Mouse (Mus musculus): ENCODE measurements around the gene Padi4. TPM values are rescaled to one million over a fixed set of nuclear protein-coding genes. Genes with fewer than 3 reads are reported as not detected.

The Padi4 gene
- polyA plus RNA-seq, 1 experiment from 2014 or later: 3.0 TPM

- Histone ChIP-seq H3K27ac (ENCODE audit: low read length) (no peak overlapping the region), H3K9me3 (replicated peaks; ENCODE audit: control insufficient read depth, low read length) (no peaks in the 10 kb centered on the region), H3K9ac (ENCODE audit: low read length) (no peak overlapping the region), H3K4me3 (ENCODE audit: low read length) (no peak overlapping the region), H3K4me1 (ENCODE audit: control insufficient read depth, insufficient read depth, low read length) (no peaks in the 10 kb centered on the region; the same call in 1 of the 2 replicates), H3K4me2 (ENCODE audit: low read depth, low read length) (no peak overlapping the region), H3K36me3 (ENCODE audit: control insufficient read depth, insufficient read depth) (no peaks in the 10 kb centered on the region), H3K27me3 (ENCODE audit: control insufficient read depth, insufficient read depth, low read length) (no peaks in the 10 kb centered on the region)
- 80% methylated on average over 6 of the region's 6 CpGs for WGBS
- ATAC-seq (replicated peaks; ENCODE audit: extremely low read depth, insufficient read depth, low FRiP score): no peak
These were observed 32.6 kb downstream of the Padi4 start for GRCm38 (mm10) chr4:140741401-140741800.

GRCm38 (mm10) chr4:140740655-140741054, 33.4 kb downstream of the Padi4 start:
- Histone ChIP-seq H3K9ac (ENCODE audit: low read length) (no peak overlapping the region), H3K27ac (ENCODE audit: low read length) (no peak overlapping the region), H3K4me2 (ENCODE audit: low read depth, low read length) (no peak overlapping the region), H3K4me3 (ENCODE audit: low read length) (no peak overlapping the region), H3K9me3 (replicated peaks; ENCODE audit: control insufficient read depth, low read length) (no peaks in the 10 kb centered on the region), H3K27me3 (ENCODE audit: control insufficient read depth, insufficient read depth, low read length) (no peaks in the 10 kb centered on the region), H3K4me1 (ENCODE audit: control insufficient read depth, insufficient read depth, low read length) (no peaks in the 10 kb centered on the region; the same call in 1 of the 2 replicates), H3K36me3 (ENCODE audit: control insufficient read depth, insufficient read depth) (no peaks in the 10 kb centered on the region)
- WGBS: 79% methylated on average over 11 of the region's 11 CpGs
- no peak for ATAC-seq (replicated peaks; ENCODE audit: extremely low read depth, insufficient read depth, low FRiP score)

DNA sequence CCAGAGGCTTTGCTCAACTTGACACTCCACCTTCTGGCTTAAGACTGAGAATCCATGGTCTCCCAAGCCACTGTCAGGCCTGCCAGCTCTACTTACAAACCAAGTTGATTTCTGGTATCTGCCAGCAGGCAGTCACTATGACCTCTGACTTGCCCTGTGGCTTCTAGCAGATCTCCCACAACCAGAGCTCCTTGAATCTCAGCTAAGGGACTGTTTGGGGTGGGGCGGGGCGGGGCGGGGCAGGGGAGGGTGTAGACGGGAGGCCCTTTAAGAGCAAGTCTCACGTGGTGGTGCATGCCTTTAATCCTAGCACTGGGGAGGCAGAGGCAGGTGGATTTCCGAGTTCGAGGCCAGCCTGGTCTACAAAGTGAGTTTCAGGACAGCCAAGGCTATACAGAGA, 41.2 kb downstream of the Padi4 start:
- Histone ChIP-seq H3K36me3 (ENCODE audit: control insufficient read depth, insufficient read depth) (no peaks in the 10 kb centered on the region), H3K9me3 (replicated peaks; ENCODE audit: control insufficient read depth, low read length) (no peaks in the 10 kb centered on the region), H3K4me3 (ENCODE audit: low read length) (no peak overlapping the region), H3K27me3 (ENCODE audit: control insufficient read depth, insufficient read depth, low read length) (no peaks in the 10 kb centered on the region), H3K27ac (ENCODE audit: low read length) (no peak overlapping the region), H3K4me2 (ENCODE audit: low read depth, low read length) (no peak overlapping the region), H3K9ac (ENCODE audit: low read length) (no peak overlapping the region), H3K4me1 (ENCODE audit: control insufficient read depth, insufficient read depth, low read length) (peaks cover 5% of the 10 kb centered on the region; the same call in 1 of the 2 replicates)
- 75% methylated on average over 7 of the region's 7 CpGs for WGBS
- no peak for ATAC-seq (replicated peaks; ENCODE audit: extremely low read depth, insufficient read depth, low FRiP score)

GRCm38 (mm10) chr4:140731654-140732053, 42.4 kb downstream of the Padi4 start:
- 75% methylated on average over 4 of the region's 4 CpGs for WGBS
- Histone ChIP-seq H3K4me3 (ENCODE audit: low read length) (no peak overlapping the region), H3K4me1 (ENCODE audit: control insufficient read depth, insufficient read depth, low read length) (peaks cover 5% of the 10 kb centered on the region; the same call in 1 of the 2 replicates), H3K27ac (ENCODE audit: low read length) (no peak overlapping the region), H3K27me3 (ENCODE audit: control insufficient read depth, insufficient read depth, low read length) (no peaks in the 10 kb centered on the region), H3K9me3 (replicated peaks; ENCODE audit: control insufficient read depth, low read length) (no peaks in the 10 kb centered on the region), H3K9ac (ENCODE audit: low read length) (no peak overlapping the region), H3K36me3 (ENCODE audit: control insufficient read depth, insufficient read depth) (no peaks in the 10 kb centered on the region), H3K4me2 (ENCODE audit: low read depth, low read length) (no peak overlapping the region)
- ATAC-seq (replicated peaks; ENCODE audit: extremely low read depth, insufficient read depth, low FRiP score): no peak

DNA sequence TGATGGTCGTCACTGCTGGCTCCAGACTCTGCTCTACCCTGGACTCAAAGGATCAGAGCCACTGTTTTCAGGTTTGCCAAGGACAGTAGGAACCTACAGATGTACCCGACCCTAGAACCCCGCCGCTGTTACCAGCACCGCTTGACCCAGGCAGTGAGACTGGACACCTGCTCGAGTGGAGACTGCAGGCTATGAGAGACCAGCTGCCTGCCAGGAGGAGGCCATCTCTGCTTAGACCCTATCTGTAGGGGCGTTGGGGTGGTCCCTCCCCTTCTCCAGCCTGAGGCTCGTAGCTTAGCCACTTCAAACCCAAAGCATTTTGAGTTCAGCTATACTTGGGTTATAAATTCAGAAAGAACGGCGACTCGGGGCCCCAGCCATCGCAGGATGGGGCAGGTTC, 47.1 kb downstream of the Padi4 start:
- Histone ChIP-seq H3K4me1 (ENCODE audit: control insufficient read depth, insufficient read depth, low read length) (no peaks in the 10 kb centered on the region), H3K9ac (ENCODE audit: low read length) (no peak overlapping the region), H3K27ac (ENCODE audit: low read length) (no peak overlapping the region), H3K9me3 (replicated peaks; ENCODE audit: control insufficient read depth, low read length) (no peaks in the 10 kb centered on the region), H3K4me3 (ENCODE audit: low read length) (no peak overlapping the region), H3K4me2 (ENCODE audit: low read depth, low read length) (no peak overlapping the region), H3K36me3 (ENCODE audit: control insufficient read depth, insufficient read depth) (no peaks in the 10 kb centered on the region; the same call in 1 of the 2 replicates), H3K27me3 (ENCODE audit: control insufficient read depth, insufficient read depth, low read length) (no peaks in the 10 kb centered on the region)
- ATAC-seq (replicated peaks; ENCODE audit: extremely low read depth, insufficient read depth, low FRiP score): no peak
- WGBS: 84% methylated on average over 12 of the region's 12 CpGs

DNA sequence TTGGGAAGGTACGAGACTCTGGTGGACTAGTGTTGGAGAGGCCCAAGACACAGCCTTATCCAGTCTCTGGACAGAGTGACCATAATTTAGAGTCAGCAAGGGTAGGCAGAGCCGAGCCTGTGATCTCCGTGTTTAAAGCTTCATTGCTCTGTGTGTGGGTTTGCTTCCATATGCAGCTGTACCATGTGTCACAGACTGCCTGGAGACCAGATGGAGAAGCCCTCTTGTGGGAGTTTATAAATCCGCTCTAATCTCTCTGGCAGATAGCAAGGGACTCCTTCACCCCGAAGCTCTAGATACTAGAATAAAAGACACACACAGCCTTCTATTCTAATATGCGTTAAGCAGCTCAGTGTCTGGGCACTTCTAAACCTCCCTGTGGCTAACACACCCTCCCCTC, 49.3 kb downstream of the Padi4 start:
- WGBS: 60% methylated on average over 6 of the region's 6 CpGs
- H3K36me3 ChIP-seq (ENCODE audit: control insufficient read depth, insufficient read depth): peaks cover 15% of the 10 kb centered on the region

DNA sequence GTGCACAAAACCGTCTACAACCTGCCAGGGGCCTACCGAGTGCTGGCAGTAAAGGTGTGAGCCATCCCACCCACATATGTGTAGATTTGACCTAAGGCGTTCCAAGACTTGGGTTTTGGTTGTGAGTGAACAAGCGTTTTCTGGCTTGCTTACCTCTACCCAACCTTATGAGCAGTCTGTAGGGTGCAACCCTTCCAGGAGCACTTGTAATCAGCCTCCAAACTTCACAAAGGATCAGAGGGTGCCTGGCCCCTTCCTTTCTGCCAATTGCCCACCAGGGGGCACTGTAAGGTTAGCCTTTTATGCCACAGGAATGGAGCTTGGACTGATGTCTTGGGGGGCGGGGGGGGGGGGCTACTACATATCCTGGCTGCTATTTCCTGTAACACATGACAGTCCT, 50.2 kb downstream of the Padi4 start:
- no peaks in the 10 kb centered on the region for H3K27me3 ChIP-seq (ENCODE audit: control insufficient read depth, insufficient read depth, low read length)
- H3K4me3 ChIP-seq (ENCODE audit: low read length): no peak overlapping the region
- no peak for ATAC-seq (replicated peaks; ENCODE audit: extremely low read depth, insufficient read depth, low FRiP score)
- no peaks in the 10 kb centered on the region for H3K4me1 ChIP-seq (ENCODE audit: control insufficient read depth, insufficient read depth, low read length)
- H3K9ac ChIP-seq (ENCODE audit: low read length): no peak overlapping the region
- 58% methylated on average over 5 of the region's 5 CpGs for WGBS
- no peaks in the 10 kb centered on the region for H3K9me3 ChIP-seq (replicated peaks; ENCODE audit: control insufficient read depth, low read length)
- H3K36me3 ChIP-seq (ENCODE audit: control insufficient read depth, insufficient read depth): peaks cover 22% of the 10 kb centered on the region
- no peak overlapping the region for H3K4me2 ChIP-seq (ENCODE audit: low read depth, low read length)
- no peak overlapping the region for H3K27ac ChIP-seq (ENCODE audit: low read length)

More for the DNA sequence above, 49.3 kb downstream of the Padi4 start:
- H3K9me3 ChIP-seq (replicated peaks; ENCODE audit: control insufficient read depth, low read length): no peaks in the 10 kb centered on the region
- H3K4me3 ChIP-seq (ENCODE audit: low read length): no peak overlapping the region
- ATAC-seq (replicated peaks; ENCODE audit: extremely low read depth, insufficient read depth, low FRiP score): no peak
- no peaks in the 10 kb centered on the region for H3K27me3 ChIP-seq (ENCODE audit: control insufficient read depth, insufficient read depth, low read length)
- H3K9ac ChIP-seq (ENCODE audit: low read length): no peak overlapping the region
- no peak overlapping the region for H3K27ac ChIP-seq (ENCODE audit: low read length)
- H3K4me1 ChIP-seq (ENCODE audit: control insufficient read depth, insufficient read depth, low read length): no peaks in the 10 kb centered on the region
- H3K4me2 ChIP-seq (ENCODE audit: low read depth, low read length): no peak overlapping the region

GRCm38 (mm10) chr4:140723192-140723591, 50.8 kb downstream of the Padi4 start:
- Histone ChIP-seq H3K9me3 (replicated peaks; ENCODE audit: control insufficient read depth, low read length) (no peaks in the 10 kb centered on the region), H3K9ac (ENCODE audit: low read length) (no peak overlapping the region), H3K36me3 (ENCODE audit: control insufficient read depth, insufficient read depth) (peaks cover 26% of the 10 kb centered on the region), H3K4me1 (ENCODE audit: control insufficient read depth, insufficient read depth, low read length) (no peaks in the 10 kb centered on the region), H3K4me2 (ENCODE audit: low read depth, low read length) (no peak overlapping the region), H3K27me3 (ENCODE audit: control insufficient read depth, insufficient read depth, low read length) (no peaks in the 10 kb centered on the region), H3K4me3 (ENCODE audit: low read length) (no peak overlapping the region), H3K27ac (ENCODE audit: low read length) (no peak overlapping the region)
- ATAC-seq (replicated peaks; ENCODE audit: extremely low read depth, insufficient read depth, low FRiP score): no peak
- WGBS: 79% methylated on average over 9 of the region's 9 CpGs

DNA sequence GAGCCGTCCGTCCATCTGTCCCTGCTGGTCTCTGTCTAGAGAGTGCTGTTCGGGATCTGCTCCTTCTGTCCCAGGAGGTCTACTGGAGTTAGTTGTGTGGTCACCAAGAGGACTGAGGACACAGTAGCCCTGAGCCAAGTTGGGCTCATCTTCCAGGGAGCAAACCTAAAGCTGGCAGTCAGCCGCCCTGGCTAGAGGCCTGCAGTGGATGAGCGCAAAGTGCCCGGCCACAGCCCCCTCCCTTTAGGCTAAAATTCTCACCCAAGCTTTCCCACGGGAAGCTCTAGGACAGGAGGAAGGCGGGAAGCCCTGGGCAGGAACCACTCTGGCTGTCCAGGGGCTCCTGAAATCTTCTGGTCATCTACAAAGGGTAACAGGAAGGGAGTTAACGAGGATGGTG, 51.3 kb downstream of the Padi4 start:
- Histone ChIP-seq H3K27ac (ENCODE audit: low read length) (no peak overlapping the region), H3K36me3 (ENCODE audit: control insufficient read depth, insufficient read depth) (peaks cover 31% of the 10 kb centered on the region)
- WGBS: 78% methylated on average over 9 of the region's 9 CpGs

More for the DNA sequence above, 51.3 kb downstream of the Padi4 start:
- no peaks in the 10 kb centered on the region for H3K27me3 ChIP-seq (ENCODE audit: control insufficient read depth, insufficient read depth, low read length)
- no peaks in the 10 kb centered on the region for H3K9me3 ChIP-seq (replicated peaks; ENCODE audit: control insufficient read depth, low read length)
- H3K9ac ChIP-seq (ENCODE audit: low read length): no peak overlapping the region
- no peak for ATAC-seq (replicated peaks; ENCODE audit: extremely low read depth, insufficient read depth, low FRiP score)
- H3K4me1 ChIP-seq (ENCODE audit: control insufficient read depth, insufficient read depth, low read length): no peaks in the 10 kb centered on the region
- no peak overlapping the region for H3K4me3 ChIP-seq (ENCODE audit: low read length)
- H3K4me2 ChIP-seq (ENCODE audit: low read depth, low read length): no peak overlapping the region

Data from heart, embryonic 16.5 days (tissue).